Comparison of ENCODE assay signal across 8 mouse cellular contexts in genomic region chr11:60220291-60220804, GRCm38 (mm10). TPM values are rescaled to one million over a fixed set of nuclear protein-coding genes. Genes with fewer than 3 reads are reported as not detected.
DNase-seq lines count a peak whose midpoint lies in the region; ATAC-seq and TF ChIP-seq lines count a peak whose summit lies in the region.

No protein-coding gene starts in this region.

- no peaks in the 10 kb centered on the region for H3K9me3 ChIP-seq in embryonic facial prominence, embryonic 10.5 days
- H3K9me3 ChIP-seq in intestine, postnatal 0 days (ENCODE audit: control insufficient read depth) = no peaks in the 10 kb centered on the region
- no peaks in the 10 kb centered on the region for H3K9me3 ChIP-seq in midbrain, embryonic 11.5 days (ENCODE audit: control insufficient read depth, low read length)

- ATAC-seq in granulocyte monocyte progenitor cell, adult 5-6 weeks (replicated peaks; ENCODE audit: poor library complexity, severe bottlenecking) = peak; percentile 64
- peak; percentile 49 for ATAC-seq in intestine, postnatal 0 days
- ATAC-seq in midbrain, embryonic 11.5 days (ENCODE audit: low FRiP score) = peak; percentile 86

- no peak for TF ChIP-seq CTCF in intestine, postnatal 0 days (IDR thresholded peaks at IDR 0.05; ENCODE audit: low read depth)

- WGBS in embryonic facial prominence, embryonic 10.5 days = under 1% methylated on average over 46 of the region's 46 CpGs
- under 1% methylated on average over 46 of the region's 46 CpGs for WGBS in intestine, postnatal 0 days
- WGBS in midbrain, embryonic 11.5 days = under 1% methylated on average over 46 of the region's 46 CpGs

- peaks cover 4% of the 10 kb centered on the region; the same call in 1 of the 2 replicates for H3K27me3 ChIP-seq in embryonic facial prominence, embryonic 10.5 days (replicated peaks; ENCODE audit: low read depth, poor library complexity, severe bottlenecking)
- H3K27me3 ChIP-seq in intestine, postnatal 0 days (replicated peaks; ENCODE audit: control insufficient read depth, insufficient read depth, low read length) = no peaks in the 10 kb centered on the region
- H3K27me3 ChIP-seq in midbrain, embryonic 11.5 days (ENCODE audit: control insufficient read depth, insufficient read depth, low read length) = no peaks in the 10 kb centered on the region

- H3K4me1 ChIP-seq in embryonic facial prominence, embryonic 10.5 days = peaks cover 72% of the 10 kb centered on the region
- peaks cover 16% of the 10 kb centered on the region; the same call in 1 of the 2 replicates for H3K4me1 ChIP-seq in intestine, postnatal 0 days (replicated peaks; ENCODE audit: control insufficient read depth, insufficient read depth, low read length)
- H3K4me1 ChIP-seq in midbrain, embryonic 11.5 days (ENCODE audit: control insufficient read depth, insufficient read depth, low read length) = peaks cover 12% of the 10 kb centered on the region

- H3K4me3 ChIP-seq in embryonic facial prominence, embryonic 10.5 days = peak overlapping the region; percentile 79
- peak overlapping the region; percentile 63 for H3K4me3 ChIP-seq in intestine, postnatal 0 days (ENCODE audit: low read depth, low read length)
- H3K4me3 ChIP-seq in midbrain, embryonic 11.5 days (ENCODE audit: low read depth, low read length) = peak overlapping the region; percentile 69

- peak overlapping the region; percentile 83 for H3K4me2 ChIP-seq in intestine, postnatal 0 days (replicated peaks; ENCODE audit: low read depth)
- H3K4me2 ChIP-seq in midbrain, embryonic 11.5 days = peak overlapping the region; percentile 67

- H3K36me3 ChIP-seq in embryonic facial prominence, embryonic 10.5 days (replicated peaks) = peaks cover 27% of the 10 kb centered on the region
- peaks cover 5% of the 10 kb centered on the region; the same call in 1 of the 2 replicates for H3K36me3 ChIP-seq in intestine, postnatal 0 days (ENCODE audit: control insufficient read depth, insufficient read depth)
- no peaks in the 10 kb centered on the region for H3K36me3 ChIP-seq in midbrain, embryonic 11.5 days (ENCODE audit: control insufficient read depth, insufficient read depth, low read length)

- peak overlapping the region; percentile 79 for H3K9ac ChIP-seq in intestine, postnatal 0 days (ENCODE audit: low read depth, low read length)
- H3K9ac ChIP-seq in midbrain, embryonic 11.5 days (ENCODE audit: low read length) = peak overlapping the region; percentile 75

- H3K27ac ChIP-seq in embryonic facial prominence, embryonic 10.5 days (replicated peaks) = peak overlapping the region; percentile 96
- H3K27ac ChIP-seq in intestine, postnatal 0 days (ENCODE audit: low read depth, low read length) = peak overlapping the region; percentile 95
- H3K27ac ChIP-seq in midbrain, embryonic 11.5 days (ENCODE audit: low read depth, low read length) = no peak overlapping the region

- DNase-seq in adrenal gland, postnatal 10 days = peak; percentile 96
- peak; percentile 95 for DNase-seq in embryonic facial prominence, embryonic 10.5 days (ENCODE audit: low spot score)
- DNase-seq in left cerebral cortex, postnatal 4 days = peak; percentile 88
- peak; percentile 100 for DNase-seq in midbrain, embryonic 11.5 days (ENCODE audit: low spot score, missing footprints)
- peak; percentile 81 for DNase-seq in right cerebral cortex, postnatal 4 days
- DNase-seq in yolk sac, embryonic 10.5 days (ENCODE audit: low spot score) = peak; percentile 95

- intact Hi-C loops in left cerebral cortex, postnatal 4 days (cut with DNase I) = no loop called here

RNA-seq across cellular contexts. Expression of gene Srebf1, which starts 2.0 kb away (rescaled TPM):
- total RNA-seq in adrenal gland, postnatal 10 days (2021) = 100 to 1,000 TPM; 126 to 185 TPM
- 50.9 and 52.1 TPM in 2 replicates for polyA plus RNA-seq in embryonic facial prominence, embryonic 10.5 days (2016; fragmentation: Nextera tagmentation; extraction: Ambion mirVana)
- total RNA-seq in granulocyte monocyte progenitor cell, adult 5-6 weeks (2014; fragmentation: Nextera tagmentation) = 27.3 and 33.0 TPM in 2 replicates
- total RNA-seq in granulocyte monocyte progenitor cell, adult 5-6 weeks (2017) = 36.8 and 42.0 TPM in 2 replicates
- polyA plus RNA-seq in intestine, postnatal 0 days (2015; fragmentation: Nextera tagmentation; extraction: Ambion mirVana) = 86.9 and 88.1 TPM in 2 replicates
- 10 to 100 TPM; 60.3 to 67.5 TPM for total RNA-seq in left cerebral cortex, postnatal 4 days (2021)
- polyA plus RNA-seq in midbrain, embryonic 11.5 days (2014; fragmentation: Nextera tagmentation; extraction: Ambion mirVana) = 38.3 and 41.1 TPM in 2 replicates
